Mouse (Mus musculus) kidney, embryonic 15.5 days (tissue): ENCODE data around the gene Fmo6. TPM values are rescaled to one million over a fixed set of nuclear protein-coding genes. Genes with fewer than 3 reads are reported as not detected.
A peak's percentile ranks its signal among the peaks of the same experiment; 100 is the strongest.

Source experiments
- ATAC-seq: fragments of 200-750 bp; cut with Nextera tagmentation; replicated peaks from 2 replicates; pipeline ENCODE4 v1.8.0; 2017; ENCODE audit warnings: moderate TSS enrichment; ENCODE audit not compliant: low FRiP score
- H3K27ac ChIP-seq: fragments of 300-500 bp; sonication (generic); 2 replicates; pipeline ENCODE4 v1.5.1; 2015; ENCODE audit warnings: mild to moderate bottlenecking, inconsistent platforms
- H3K27me3 ChIP-seq: fragments of 300-500 bp; sonication (generic); 2 replicates; pipeline ENCODE4 v1.6.1; 2015; ENCODE audit warnings: inconsistent platforms
- H3K36me3 ChIP-seq: fragments of 300-500 bp; sonication (generic); 2 replicates; pipeline ENCODE4 v1.6.1; 2015; ENCODE audit warnings: inconsistent platforms
- H3K4me1 ChIP-seq: fragments of 300-500 bp; sonication (generic); 2 replicates; pipeline ENCODE4 v1.6.1; 2015; ENCODE audit warnings: inconsistent platforms
- H3K4me2 ChIP-seq: fragments of 300-500 bp; sonication (generic); 2 replicates; pipeline ENCODE4 v1.6.1; 2015; ENCODE audit warnings: moderate library complexity, mild to moderate bottlenecking, inconsistent platforms
- H3K4me3 ChIP-seq: fragments of 300-500 bp; sonication (generic); replicated peaks from 2 replicates; pipeline ENCODE4 v1.5.1; 2015; ENCODE audit warnings: mild to moderate bottlenecking, inconsistent platforms
- H3K9ac ChIP-seq: fragments of 300-500 bp; sonication (generic); 2 replicates; pipeline ENCODE4 v1.6.1; 2015; ENCODE audit warnings: mild to moderate bottlenecking, inconsistent platforms
- H3K9me3 ChIP-seq: fragments of 300-500 bp; sonication (generic); replicated peaks from 2 replicates; pipeline ENCODE4 v1.6.1; 2016; ENCODE audit warnings: inconsistent platforms
- WGBS: fragments of 180-500 bp; shearing (Covaris S2); methylation state at CpG from one replicate; pipeline ENCODE4 v1.1.7; 2015; ENCODE audit warnings: mixed read lengths; 5-methylcytosine and 5-hydroxymethylcytosine counted together
- polyA plus RNA-seq: library from polyadenylated mRNA; unstranded; fragments of >200 nt; fragmentation: Nextera tagmentation; extraction: Ambion mirVana; gene quantifications from 2 replicates; pipeline ENCODE4 v1.2.1, GENCODE M21; 2015

Gene Fmo6
- polyA plus RNA-seq, 1 experiment from 2014 or later: 0.09 TPM

- WGBS: 76% methylated on average over 14 of the region's 14 CpGs
- no peaks in the 10 kb centered on the region for H3K27me3 ChIP-seq
- H3K27ac ChIP-seq: no peak within 1 kb of the TSS
- H3K4me1 ChIP-seq: no peaks in the 10 kb centered on the region
- no peaks in the 10 kb centered on the region for H3K36me3 ChIP-seq
- no peak within 1 kb of the TSS for H3K4me2 ChIP-seq
- ATAC-seq: no peak; the same call in 1 of the 2 replicates
- H3K9ac ChIP-seq: no peak within 1 kb of the TSS
- no peak within 1 kb of the TSS for H3K4me3 ChIP-seq
- no peaks in the 10 kb centered on the region for H3K9me3 ChIP-seq
Observed at GRCm38 (mm10) chr1:162897838-162898811, 39.2 kb downstream of the Fmo6 start, which contains the start of gene Fmo2. Gene Fmo2 (minus strand): TSS chr1:162898726.

GRCm38 (mm10) chr1:162895900-162896299 is 41.4 kb downstream of the Fmo6 start:
- WGBS: 29% methylated on average over 6 of the region's 6 CpGs
- peak; percentile 49 for ATAC-seq
- no peaks in the 10 kb centered on the region for H3K36me3 ChIP-seq
- no peak overlapping the region for H3K4me2 ChIP-seq
- H3K9ac ChIP-seq: no peak overlapping the region
- no peaks in the 10 kb centered on the region for H3K4me1 ChIP-seq
- H3K27ac ChIP-seq: no peak overlapping the region
- H3K4me3 ChIP-seq: no peak overlapping the region
- H3K27me3 ChIP-seq: no peaks in the 10 kb centered on the region
- H3K9me3 ChIP-seq: no peaks in the 10 kb centered on the region

DNA sequence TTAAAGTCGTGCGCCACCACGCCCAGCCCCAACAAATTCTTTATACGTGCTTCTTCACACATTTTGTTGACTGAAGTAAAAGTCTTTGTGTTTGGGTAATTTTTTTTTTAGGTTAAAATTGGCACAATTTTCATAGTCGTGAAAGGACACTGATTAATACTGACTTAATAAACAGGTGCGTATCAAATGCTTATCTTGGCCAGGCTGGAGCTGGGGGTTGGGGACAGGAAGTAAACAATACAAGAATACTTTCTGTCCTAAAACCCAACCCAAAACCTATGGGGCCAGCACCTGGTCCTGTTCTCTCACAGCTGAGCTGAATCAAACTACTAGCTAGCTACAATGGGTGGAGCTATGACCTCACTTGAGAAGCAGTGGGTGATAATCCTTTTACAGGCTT is 44.3 kb downstream of the Fmo6 start:
- Histone ChIP-seq H3K4me3 (no peak overlapping the region), H3K9ac (no peak overlapping the region), H3K4me1 (no peaks in the 10 kb centered on the region), H3K4me2 (no peak overlapping the region), H3K27me3 (no peaks in the 10 kb centered on the region), H3K36me3 (no peaks in the 10 kb centered on the region), H3K9me3 (no peaks in the 10 kb centered on the region), H3K27ac (no peak overlapping the region)
- ATAC-seq: no peak
- WGBS: 86% methylated on average over 6 of the region's 6 CpGs

DNA sequence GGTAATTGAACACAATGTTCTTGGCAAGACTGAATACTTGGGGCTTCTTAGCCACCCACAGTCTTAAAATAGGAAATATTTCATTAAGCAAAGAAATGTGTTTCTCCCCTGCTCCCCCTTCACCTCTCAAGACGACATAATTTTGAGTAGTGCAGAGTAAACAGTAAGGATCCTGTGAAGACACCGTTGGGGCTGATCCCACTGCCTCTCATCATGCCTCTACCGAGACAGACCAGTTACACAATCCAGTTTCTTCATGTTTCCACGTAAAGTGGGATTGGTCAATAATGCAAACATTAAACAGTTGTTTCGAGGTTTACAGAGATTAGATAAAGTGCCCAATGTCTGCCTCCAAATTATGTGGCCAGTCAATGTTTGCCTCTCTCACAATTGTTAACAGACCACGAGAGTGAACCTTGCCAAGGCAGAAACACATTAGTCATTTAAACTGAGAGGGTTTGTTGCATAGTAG is 45.3 kb downstream of the Fmo6 start:
- Histone ChIP-seq H3K27me3 (no peaks in the 10 kb centered on the region), H3K4me2 (no peak overlapping the region), H3K9me3 (no peaks in the 10 kb centered on the region), H3K4me1 (no peaks in the 10 kb centered on the region), H3K36me3 (no peaks in the 10 kb centered on the region), H3K27ac (no peak overlapping the region), H3K4me3 (no peak overlapping the region), H3K9ac (no peak overlapping the region)
- no peak for ATAC-seq
- 72% methylated on average over 6 of the region's 6 CpGs for WGBS

DNA sequence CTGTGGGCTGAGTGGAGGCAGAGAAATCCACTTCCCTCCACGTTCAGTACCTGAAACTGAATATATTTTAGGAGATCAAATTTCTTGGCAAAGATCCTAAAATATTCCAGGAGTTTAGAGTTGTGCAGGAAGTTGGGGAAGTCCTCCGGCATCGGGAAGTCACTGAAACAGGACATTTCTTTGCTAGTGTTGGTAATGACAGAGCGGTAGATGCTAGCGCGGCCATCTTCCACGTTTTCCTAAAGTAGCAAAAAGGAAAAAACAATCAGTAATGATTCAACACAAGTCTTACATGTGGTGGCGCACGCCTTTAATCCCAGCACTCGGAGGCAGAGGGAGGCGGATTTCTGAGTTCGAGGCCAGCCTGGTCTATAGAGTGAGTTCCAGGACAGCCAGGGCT is 48.7 kb downstream of the Fmo6 start:
- no peaks in the 10 kb centered on the region for H3K36me3 ChIP-seq
- no peak for ATAC-seq
- no peaks in the 10 kb centered on the region for H3K9me3 ChIP-seq
- H3K27me3 ChIP-seq: no peaks in the 10 kb centered on the region
- 0 out of 2 replicates have a peak, but pooled peaks cover 2% of the 10 kb centered on the region for H3K4me1 ChIP-seq
- H3K4me2 ChIP-seq: no peak overlapping the region
- 86% methylated on average over 12 of the region's 12 CpGs for WGBS
- no peak overlapping the region for H3K9ac ChIP-seq
- H3K27ac ChIP-seq: no peak overlapping the region
- no peak overlapping the region for H3K4me3 ChIP-seq

DNA sequence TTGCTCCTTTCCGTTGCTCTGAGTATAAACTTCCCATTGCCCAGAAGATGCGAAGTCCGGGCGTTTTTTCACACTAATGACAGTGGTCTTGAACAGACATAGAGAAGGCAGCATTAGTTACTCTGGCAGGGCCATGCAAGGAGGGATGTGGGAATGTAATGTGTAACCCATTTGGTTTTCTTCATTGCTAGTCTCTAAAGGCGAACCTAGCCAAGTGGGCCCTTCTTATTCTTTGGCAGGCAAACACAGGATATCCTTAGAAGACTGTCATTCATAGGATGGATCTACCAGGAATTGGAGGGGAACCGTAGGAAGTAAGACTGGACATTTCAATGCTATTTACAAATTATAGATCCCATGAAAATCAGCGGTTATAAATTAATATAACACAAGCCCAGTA is 49.7 kb downstream of the Fmo6 start:
- WGBS: 93% methylated on average over 7 of the region's 7 CpGs
- Histone ChIP-seq H3K4me2 (no peak overlapping the region), H3K27ac (no peak overlapping the region), H3K27me3 (no peaks in the 10 kb centered on the region), H3K9me3 (no peaks in the 10 kb centered on the region), H3K4me3 (no peak overlapping the region), H3K4me1 (0 out of 2 replicates have a peak, but pooled peaks cover 2% of the 10 kb centered on the region), H3K36me3 (no peaks in the 10 kb centered on the region), H3K9ac (no peak overlapping the region)
- no peak for ATAC-seq

DNA sequence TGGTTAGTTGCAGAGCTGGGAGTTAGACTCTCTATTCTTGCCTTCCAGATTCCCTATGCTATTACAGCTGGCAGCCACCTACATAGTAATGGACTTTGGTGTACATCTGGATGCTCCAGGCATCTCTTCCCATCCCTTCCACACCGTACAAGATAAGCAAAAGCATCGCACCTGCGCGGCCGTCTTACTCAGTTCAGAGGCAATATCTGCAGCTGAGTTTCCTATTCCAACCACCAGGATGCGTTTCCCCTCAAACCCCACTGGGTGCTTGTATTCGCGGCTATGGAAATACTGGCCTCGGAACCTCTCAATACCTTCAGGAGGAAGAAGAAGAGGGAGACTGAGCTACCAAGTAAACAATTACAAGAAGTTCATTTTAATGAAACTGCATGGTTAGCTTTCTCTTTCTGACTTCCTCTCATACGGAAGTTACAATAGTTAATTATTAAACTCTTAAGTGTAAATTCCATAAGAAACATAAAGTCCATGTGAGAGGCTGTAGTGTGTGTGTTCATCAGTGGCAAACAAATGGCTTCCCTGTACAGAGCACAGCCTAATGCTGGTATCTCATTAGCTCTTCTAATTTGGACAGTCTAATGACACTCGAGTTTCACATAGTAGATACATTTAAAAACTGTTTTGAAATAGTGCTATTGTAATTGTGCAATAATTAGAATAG is 51.0 kb downstream of the Fmo6 start:
- Histone ChIP-seq H3K4me3 (no peak overlapping the region), H3K9ac (no peak overlapping the region), H3K27me3 (no peaks in the 10 kb centered on the region), H3K9me3 (no peaks in the 10 kb centered on the region), H3K4me2 (no peak overlapping the region), H3K36me3 (no peaks in the 10 kb centered on the region), H3K27ac (no peak overlapping the region), H3K4me1 (0 out of 2 replicates have a peak, but pooled peaks cover 2% of the 10 kb centered on the region)
- peak; percentile 77 for ATAC-seq
- WGBS: 79% methylated on average over 11 of the region's 11 CpGs

GRCm38 (mm10) chr1:162882681-162883080 is 54.6 kb downstream of the Fmo6 start:
- Histone ChIP-seq H3K4me3 (no peak overlapping the region), H3K9ac (no peak overlapping the region), H3K27ac (no peak overlapping the region), H3K9me3 (no peaks in the 10 kb centered on the region), H3K36me3 (no peaks in the 10 kb centered on the region), H3K4me2 (no peak overlapping the region), H3K4me1 (0 out of 2 replicates have a peak, but pooled peaks cover 2% of the 10 kb centered on the region), H3K27me3 (no peaks in the 10 kb centered on the region)
- 75% methylated on average over 4 of the region's 4 CpGs for WGBS
- no peak for ATAC-seq

- H3K27ac ChIP-seq: no peak overlapping the region
- no peak overlapping the region for H3K9ac ChIP-seq
- no peak overlapping the region for H3K4me3 ChIP-seq
- no peaks in the 10 kb centered on the region for H3K4me1 ChIP-seq
- H3K9me3 ChIP-seq: no peaks in the 10 kb centered on the region
- H3K4me2 ChIP-seq: no peak overlapping the region
- whole genome bisulfite sequencing: 64% methylated on average over 11 of the region's 11 CpGs
- no peaks in the 10 kb centered on the region for H3K27me3 ChIP-seq
- ATAC-seq: no peak
- no peaks in the 10 kb centered on the region for H3K36me3 ChIP-seq
Observed at GRCm38 (mm10) chr1:162879595-162880369, 57.5 kb downstream of the Fmo6 start.

- Histone ChIP-seq H3K27ac (no peak overlapping the region), H3K9me3 (no peaks in the 10 kb centered on the region), H3K27me3 (no peaks in the 10 kb centered on the region), H3K4me1 (peaks cover 11% of the 10 kb centered on the region; the same call in 1 of the 2 replicates), H3K36me3 (no peaks in the 10 kb centered on the region), H3K4me3 (no peak overlapping the region), H3K9ac (no peak overlapping the region), H3K4me2 (no peak overlapping the region)
- no peak for ATAC-seq
- 46% methylated on average over 3 of the region's 3 CpGs for WGBS
Observed at GRCm38 (mm10) chr1:162875091-162875490, 62.2 kb downstream of the Fmo6 start.

DNA sequence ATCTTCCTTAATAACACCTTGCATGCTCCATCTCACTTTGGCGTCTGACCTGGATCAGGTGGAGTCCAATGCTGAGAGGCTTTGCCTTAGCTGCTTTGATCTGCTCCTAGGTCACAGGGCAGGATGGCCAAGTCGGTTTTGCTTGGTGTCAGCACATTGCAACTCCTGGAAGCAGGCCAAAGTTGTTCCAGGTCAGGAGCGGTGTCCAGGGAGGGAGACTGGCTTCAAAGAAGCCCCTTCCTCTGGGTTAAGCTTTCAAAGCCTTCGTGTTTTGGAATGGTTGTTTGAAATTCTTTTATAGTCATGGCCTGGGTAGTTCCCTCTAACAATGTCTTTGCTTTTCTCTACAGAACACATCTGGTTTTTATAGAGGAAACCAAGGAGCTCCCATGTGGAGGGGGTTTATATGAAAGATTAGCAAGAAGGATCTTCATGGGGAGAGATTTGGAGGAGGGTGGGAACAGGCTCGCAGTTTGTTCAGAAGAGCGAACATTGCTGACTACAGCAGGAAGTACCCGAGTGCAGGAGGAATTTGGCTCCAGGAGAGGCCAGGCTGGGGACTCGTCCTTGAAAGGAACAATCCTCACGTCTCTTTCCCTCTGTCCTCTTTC is 65.5 kb downstream of the Fmo6 start:
- Histone ChIP-seq H3K36me3 (no peaks in the 10 kb centered on the region), H3K4me1 (peaks cover 11% of the 10 kb centered on the region; the same call in 1 of the 2 replicates), H3K27me3 (no peaks in the 10 kb centered on the region), H3K4me3 (no peak overlapping the region), H3K27ac (peak overlapping the region; percentile 60), H3K4me2 (no peak overlapping the region), H3K9me3 (no peaks in the 10 kb centered on the region), H3K9ac (no peak overlapping the region)
- ATAC-seq: peak; percentile 61
- 28% methylated on average over 9 of the region's 9 CpGs for WGBS
